Mouse (Mus musculus): Measurements from ENCODE around the gene Scn10a.

DNA sequence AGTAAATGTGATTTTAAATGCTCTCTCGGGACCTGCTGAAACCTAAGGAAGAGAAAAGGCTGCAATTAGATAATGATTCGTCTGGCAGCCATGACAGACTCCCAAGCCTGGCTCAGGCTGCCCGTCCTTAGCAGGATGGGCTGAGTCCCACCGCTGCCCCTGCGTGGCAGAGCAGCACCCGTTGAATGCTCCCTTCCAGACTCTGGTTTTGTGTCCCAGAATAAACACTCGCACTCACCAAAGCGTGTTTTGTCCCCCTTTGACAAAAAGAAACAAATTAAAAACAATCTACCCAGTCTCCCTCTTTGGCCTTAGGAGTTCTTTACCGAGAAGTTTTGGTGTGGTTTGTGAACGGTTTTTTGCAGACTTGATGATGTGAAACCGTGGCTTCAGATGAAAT, at the start of gene Scn10a:
- TF ChIP-seq CTCF (IDR thresholded peaks at IDR 0.05; ENCODE audit: borderline replicate concordance, insufficient read depth, low read depth, low read length) (no peak), POLR2A (IDR thresholded peaks at IDR 0.05; ENCODE audit: borderline replicate concordance, insufficient read depth, low read length) (no peak)

Measured in cerebellum, adult 2 months (tissue).